Mouse (Mus musculus) liver, embryonic 11.5 days (tissue): ENCODE data around the gene Lgals9. TPM values are rescaled to one million over a fixed set of nuclear protein-coding genes. Genes with fewer than 3 reads are reported as not detected.

Source experiments
- ATAC-seq: fragments of 200-750 bp; cut with Nextera tagmentation; replicated peaks from 2 replicates; pipeline ENCODE4 v1.8.0; 2017; ENCODE audit warnings: moderate number of reproducible peaks, mild to moderate bottlenecking, moderate TSS enrichment, moderate library complexity; ENCODE audit not compliant: low FRiP score
- DNase-seq: peaks from one replicate; pipeline ENCODE4 v3.0.0-alpha.2; 2017; ENCODE audit warnings: low spot score
- H3K27ac ChIP-seq: fragments of 300-500 bp; sonication (generic); 2 replicates; pipeline ENCODE4 v1.5.1; 2014; ENCODE audit warnings: mild to moderate bottlenecking, low read depth, low read length, control low read depth
- H3K27me3 ChIP-seq: fragments of 300-500 bp; sonication (generic); replicated peaks from 2 replicates; pipeline ENCODE4 v1.6.1; 2014; ENCODE audit warnings: low read length, mixed read lengths; ENCODE audit not compliant: control insufficient read depth, insufficient read depth
- H3K36me3 ChIP-seq: fragments of 300-500 bp; sonication (generic); 2 replicates; pipeline ENCODE4 v1.6.1; 2014; ENCODE audit warnings: mild to moderate bottlenecking, low read length, moderate library complexity, mixed read lengths; ENCODE audit not compliant: control insufficient read depth, insufficient read depth
- H3K4me1 ChIP-seq: fragments of 300-500 bp; sonication (generic); replicated peaks from 2 replicates; pipeline ENCODE4 v1.6.1; 2014; ENCODE audit warnings: low read length, mixed read lengths; ENCODE audit not compliant: control insufficient read depth, insufficient read depth
- H3K4me2 ChIP-seq: fragments of 300-500 bp; sonication (generic); 2 replicates; pipeline ENCODE4 v1.6.1; 2014; ENCODE audit warnings: mild to moderate bottlenecking, control low read depth, moderate library complexity
- H3K4me3 ChIP-seq: fragments of 300-500 bp; sonication (generic); 2 replicates; pipeline ENCODE4 v1.5.1; 2014; ENCODE audit warnings: low read depth, low read length, control low read depth
- H3K9ac ChIP-seq: fragments of 300-500 bp; sonication (generic); 2 replicates; pipeline ENCODE4 v1.6.1; 2014; ENCODE audit warnings: low read depth, low read length, control low read depth
- H3K9me3 ChIP-seq: fragments of 300-500 bp; sonication (generic); 2 replicates; pipeline ENCODE4 v1.6.1; 2016; ENCODE audit warnings: low read length, inconsistent platforms, mixed read lengths; ENCODE audit not compliant: control insufficient read depth
- WGBS: fragments of 180-500 bp; shearing (Covaris S2); extraction: QIAGEN DNeasy Blood & Tissue Kit; methylation state at CpG from one replicate; pipeline ENCODE4 v1.1.7; 2014; 5-methylcytosine and 5-hydroxymethylcytosine counted together
- polyA plus RNA-seq: library from polyadenylated mRNA; unstranded; fragments of >200 nt; fragmentation: Nextera tagmentation; extraction: Ambion mirVana; gene quantifications from 2 replicates; pipeline ENCODE4 v1.2.1, GENCODE M21; 2014

Lgals9 gene
- polyA plus RNA-seq, 1 experiment from 2014 or later: 44.1 TPM

DNA sequence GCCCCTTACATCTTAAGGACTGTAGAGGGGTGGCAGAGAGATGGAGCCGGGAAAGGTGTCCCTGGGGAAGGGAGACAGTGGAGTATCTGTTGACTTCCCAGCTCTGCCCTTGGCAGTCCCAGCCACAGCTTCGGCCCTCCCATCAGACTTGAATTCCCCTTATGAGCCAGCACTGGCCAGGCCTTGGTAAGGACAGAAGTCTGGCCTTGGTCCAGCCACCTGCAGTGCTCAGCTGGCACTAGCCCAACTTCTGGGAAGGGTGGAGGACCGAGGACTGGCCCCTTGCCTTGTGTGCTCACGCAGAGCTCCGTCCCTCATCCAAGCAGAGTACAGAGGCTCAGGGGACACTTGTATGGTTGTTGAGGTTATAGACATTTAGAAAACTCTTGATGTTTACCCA, 55.4 kb downstream of the Lgals9 start:
- H3K4me1 ChIP-seq: peaks cover 6% of the 10 kb centered on the region
- H3K36me3 ChIP-seq: no peaks in the 10 kb centered on the region
- peaks cover 29% of the 10 kb centered on the region for H3K27me3 ChIP-seq
- no peak overlapping the region for H3K27ac ChIP-seq
- no peak overlapping the region for H3K4me3 ChIP-seq
- DNase-seq (no peak), ATAC-seq (no peak)
- no peak overlapping the region for H3K9ac ChIP-seq
- no peak overlapping the region for H3K4me2 ChIP-seq
- 85% methylated on average over 5 of the region's 5 CpGs for WGBS
- H3K9me3 ChIP-seq: no peaks in the 10 kb centered on the region

DNA sequence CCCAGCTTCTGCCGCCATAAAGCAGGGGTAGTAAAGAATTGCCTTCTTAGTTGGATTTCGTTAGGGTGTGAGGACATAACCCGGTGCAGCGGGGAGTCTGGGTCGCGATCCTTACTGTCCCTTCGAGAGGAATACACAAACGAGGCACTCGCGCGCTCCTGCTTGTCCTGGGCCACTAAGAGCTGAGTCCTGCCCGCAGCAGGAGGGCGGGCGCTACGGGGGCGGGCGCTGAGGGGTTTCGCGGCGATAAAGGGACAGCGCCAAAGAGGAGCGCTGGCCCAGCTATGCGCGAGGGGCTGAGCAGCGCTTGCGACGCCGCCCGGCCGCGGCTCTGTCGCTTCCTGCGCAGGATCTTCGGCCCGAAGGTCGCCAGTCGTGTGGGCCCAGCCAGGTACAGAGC, 59.8 kb downstream of the Lgals9 start:
- no peak overlapping the region for H3K9ac ChIP-seq
- H3K27ac ChIP-seq: no peak overlapping the region
- under 1% methylated on average over 37 of the region's 37 CpGs for WGBS
- peak overlapping the region; percentile 54 for H3K4me2 ChIP-seq
- no peaks in the 10 kb centered on the region for H3K9me3 ChIP-seq
- DNase-seq: peak; percentile 44
- H3K4me3 ChIP-seq: peak overlapping the region; percentile 28
- no peaks in the 10 kb centered on the region for H3K36me3 ChIP-seq
- no peak for ATAC-seq
- peaks cover 6% of the 10 kb centered on the region for H3K4me1 ChIP-seq
- peaks cover 40% of the 10 kb centered on the region for H3K27me3 ChIP-seq

DNA sequence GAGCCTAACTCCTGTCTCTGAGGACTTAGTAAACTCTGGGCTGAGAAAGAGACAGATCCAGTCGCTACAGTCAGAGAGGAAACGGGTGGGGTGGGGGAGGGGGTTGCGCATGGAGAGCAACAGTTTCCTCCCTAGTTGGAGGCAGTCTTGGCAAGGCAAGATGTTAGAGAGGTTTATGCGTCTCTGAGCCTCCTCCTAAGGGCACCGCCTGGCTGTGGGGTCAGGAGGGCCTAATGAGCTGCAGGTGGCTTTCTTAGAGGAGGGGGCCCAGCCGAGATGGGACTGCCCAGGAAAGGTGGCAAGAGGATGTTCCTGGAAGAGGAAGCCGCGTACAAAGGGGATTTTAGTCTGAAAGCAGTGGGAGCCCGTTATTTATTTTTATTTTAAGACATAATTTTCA, 60.6 kb downstream of the Lgals9 start:
- Histone ChIP-seq H3K4me1 (peaks cover 6% of the 10 kb centered on the region), H3K9me3 (no peaks in the 10 kb centered on the region), H3K9ac (no peak overlapping the region), H3K27me3 (peaks cover 40% of the 10 kb centered on the region), H3K36me3 (no peaks in the 10 kb centered on the region), H3K4me2 (no peak overlapping the region), H3K4me3 (no peak overlapping the region), H3K27ac (no peak overlapping the region)
- 12% methylated on average over 9 of the region's 9 CpGs for WGBS
- ATAC-seq (no peak), DNase-seq (no peak)

DNA sequence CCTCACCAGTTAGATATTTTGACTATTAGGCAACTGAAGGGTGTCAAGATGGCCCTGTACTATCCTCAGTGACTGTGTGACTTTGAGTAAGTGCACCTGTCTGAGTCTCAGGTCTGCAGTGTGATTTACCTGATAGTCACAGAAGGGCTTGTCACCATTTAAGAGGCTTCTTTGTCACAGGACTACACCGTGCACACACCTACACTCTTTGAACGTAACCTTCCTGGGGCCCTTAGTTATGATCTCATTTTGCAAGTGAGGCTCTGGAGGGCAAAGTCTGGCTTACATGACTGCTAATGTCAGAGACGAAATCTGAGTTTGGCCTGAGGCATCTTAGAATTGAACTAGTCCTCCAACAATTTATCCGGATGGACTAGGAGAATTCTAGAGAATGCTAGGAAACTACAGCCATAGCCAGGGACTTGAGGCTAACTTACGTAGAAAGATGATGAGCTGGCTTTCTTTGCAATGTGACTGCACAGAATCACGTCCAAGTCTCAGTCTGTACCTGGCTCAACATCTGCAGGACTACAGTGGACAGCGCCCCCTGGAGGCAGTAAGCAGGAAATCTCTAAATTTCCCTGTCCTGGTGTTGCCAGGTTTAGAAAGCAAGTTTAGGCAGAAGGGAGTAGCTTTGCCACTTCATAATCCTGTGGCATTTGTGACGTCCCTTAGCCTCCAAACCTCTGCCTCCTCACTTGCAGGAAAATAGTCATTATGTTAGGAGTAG, 61.9 kb downstream of the Lgals9 start:
- Histone ChIP-seq H3K36me3 (no peaks in the 10 kb centered on the region), H3K27ac (no peak overlapping the region), H3K9ac (no peak overlapping the region), H3K4me2 (no peak overlapping the region), H3K4me3 (no peak overlapping the region), H3K27me3 (peaks cover 37% of the 10 kb centered on the region), H3K9me3 (no peaks in the 10 kb centered on the region), H3K4me1 (peaks cover 6% of the 10 kb centered on the region)
- ATAC-seq (no peak), DNase-seq (peak; percentile 37)
- WGBS: 38% methylated on average over 8 of the region's 8 CpGs

DNA sequence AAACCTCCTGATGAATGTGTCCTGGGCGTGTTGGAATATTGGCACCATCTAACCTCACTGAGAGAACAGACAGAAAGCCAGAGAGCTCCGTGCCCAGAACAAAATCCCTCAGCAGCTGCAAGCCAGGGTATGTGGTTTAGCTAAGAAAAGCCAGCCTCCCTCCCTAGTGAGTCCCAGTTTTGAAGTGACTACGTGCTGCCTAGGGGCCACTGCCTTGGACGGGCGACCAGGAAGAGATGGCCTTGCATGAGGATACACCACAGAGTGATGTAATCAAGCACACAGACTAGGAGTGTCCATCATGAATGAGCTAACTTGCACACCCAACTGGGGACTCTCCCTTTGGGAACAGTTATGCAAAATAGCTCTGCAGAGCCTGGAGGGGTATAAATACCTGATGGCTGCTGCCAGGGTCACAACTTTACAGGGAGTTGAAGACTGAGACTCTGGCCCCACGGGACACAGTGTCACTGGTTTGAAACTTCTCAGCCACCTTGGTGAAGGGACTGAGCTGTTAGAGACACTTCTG, 64.3 kb downstream of the Lgals9 start, which contains the start of gene Nos2:
TSS of gene Nos2 (plus strand) at position 377 of the 529 bp plus-strand sequence.
- H3K27me3 ChIP-seq: peaks cover 25% of the 10 kb centered on the region
- H3K4me1 ChIP-seq: peaks cover 6% of the 10 kb centered on the region
- DNase-seq (no peak), ATAC-seq (no peak)
- H3K4me3 ChIP-seq: no peak within 1 kb of the TSS
- no peaks in the 10 kb centered on the region for H3K9me3 ChIP-seq
- 50% methylated on average over 6 of the region's 6 CpGs for WGBS
- H3K36me3 ChIP-seq: no peaks in the 10 kb centered on the region
- H3K4me2 ChIP-seq: no peak within 1 kb of the TSS
- no peak within 1 kb of the TSS for H3K9ac ChIP-seq
- H3K27ac ChIP-seq: no peak within 1 kb of the TSS

DNA sequence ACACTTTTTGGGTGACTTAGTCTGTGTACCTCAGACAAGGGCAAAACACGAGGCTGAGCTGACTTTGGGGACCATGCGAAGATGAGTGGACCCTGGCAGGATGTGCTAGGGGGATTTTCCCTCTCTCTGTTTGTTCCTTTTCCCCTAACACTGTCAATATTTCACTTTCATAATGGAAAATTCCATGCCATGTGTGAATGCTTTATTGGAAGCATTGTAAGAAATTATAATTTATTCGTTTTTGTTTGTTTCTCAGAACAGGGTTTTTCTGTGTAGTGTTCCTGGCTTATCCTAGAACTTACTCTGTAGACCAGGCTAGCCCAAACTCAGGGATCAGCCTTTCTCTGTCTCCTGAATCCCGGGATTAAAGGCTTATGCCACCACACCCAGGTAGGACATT, 65.0 kb downstream of the Lgals9 start:
- Histone ChIP-seq H3K4me2 (no peak overlapping the region), H3K9me3 (no peaks in the 10 kb centered on the region), H3K4me1 (peaks cover 2% of the 10 kb centered on the region), H3K27ac (no peak overlapping the region), H3K27me3 (peaks cover 17% of the 10 kb centered on the region), H3K9ac (no peak overlapping the region), H3K4me3 (no peak overlapping the region), H3K36me3 (no peaks in the 10 kb centered on the region)
- WGBS: 61% methylated on average over 4 of the region's 4 CpGs
- ATAC-seq (no peak), DNase-seq (no peak)

DNA sequence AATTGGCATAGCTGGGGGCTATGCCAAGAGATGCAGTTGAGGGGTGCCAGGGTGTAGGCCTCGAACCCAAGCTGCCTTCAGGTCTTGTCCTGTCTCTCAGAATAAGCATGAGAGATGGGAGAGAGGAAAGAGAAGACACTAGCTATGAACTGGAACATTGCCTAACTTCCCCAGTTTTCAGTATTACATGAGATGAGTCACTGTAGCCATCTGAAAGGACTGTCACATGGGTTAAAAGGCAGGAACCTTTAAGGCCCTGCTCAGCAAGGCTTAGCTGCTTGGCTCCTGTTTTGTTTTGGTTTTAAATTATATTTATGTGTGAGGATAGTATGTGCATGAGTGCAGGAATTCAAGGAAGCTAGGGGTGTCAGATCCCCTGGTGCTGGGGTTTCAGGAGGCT, 68.3 kb downstream of the Lgals9 start:
- H3K9me3 ChIP-seq: no peaks in the 10 kb centered on the region
- no peak for ATAC-seq
- 65% methylated on average over 1 of the region's 1 CpGs for WGBS

DNA sequence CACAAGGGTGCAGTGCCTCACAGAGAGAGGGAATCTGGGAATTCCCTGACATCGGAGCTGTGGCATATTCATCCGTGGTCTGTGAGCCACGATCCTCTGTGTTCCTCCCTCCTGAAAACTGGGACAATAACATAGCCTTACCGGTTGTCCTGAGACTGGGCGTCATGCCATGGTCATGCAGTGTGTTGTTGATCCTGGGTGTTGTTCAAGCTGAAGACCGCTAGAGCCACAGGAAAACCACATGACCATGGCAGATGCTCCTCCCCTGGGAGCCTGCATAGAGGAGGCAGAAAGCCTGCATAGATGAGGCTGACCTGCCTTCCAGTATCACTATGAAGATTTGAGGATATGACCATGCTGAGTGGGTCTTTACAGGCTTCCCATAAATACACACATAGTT, 69.3 kb downstream of the Lgals9 start:
- DNase-seq (no peak), ATAC-seq (no peak)
- WGBS: 66% methylated on average over 6 of the region's 6 CpGs
- Histone ChIP-seq H3K9ac (no peak overlapping the region), H3K4me3 (no peak overlapping the region), H3K27ac (no peak overlapping the region), H3K27me3 (no peaks in the 10 kb centered on the region), H3K36me3 (no peaks in the 10 kb centered on the region), H3K4me1 (no peaks in the 10 kb centered on the region), H3K9me3 (no peaks in the 10 kb centered on the region), H3K4me2 (no peak overlapping the region)

More for the DNA sequence above, 68.3 kb downstream of the Lgals9 start:
- Histone ChIP-seq H3K4me3 (no peak overlapping the region), H3K27ac (no peak overlapping the region), H3K4me2 (no peak overlapping the region), H3K27me3 (no peaks in the 10 kb centered on the region), H3K4me1 (no peaks in the 10 kb centered on the region), H3K9ac (no peak overlapping the region), H3K36me3 (no peaks in the 10 kb centered on the region)
- DNase-seq: no peak
